Mouse (Mus musculus) heart, embryonic 12.5 days (tissue): ENCODE measurements around the gene Dennd1a. TPM values are rescaled to one million over a fixed set of nuclear protein-coding genes. Genes with fewer than 3 reads are reported as not detected.
"Not testable (repeated sequence)": the region's sequence is repeated elsewhere in the genome, so short reads cannot be mapped to it uniquely, and the experiment has no call there.

Experiments used
- ATAC-seq: fragments of 200-750 bp; cut with Nextera tagmentation; 2 replicates; pipeline ENCODE4 v1.8.0; 2017; ENCODE audit warnings: moderate TSS enrichment, moderate library complexity; ENCODE audit not compliant: insufficient number of reproducible peaks, low FRiP score
- H3K27ac ChIP-seq: fragments of 300-500 bp; sonication (generic); 2 replicates; pipeline ENCODE4 v1.5.1; 2016; ENCODE audit warnings: mild to moderate bottlenecking, moderate library complexity; ENCODE audit not compliant: poor library complexity, severe bottlenecking
- H3K27me3 ChIP-seq: fragments of 300-500 bp; sonication (generic); replicated peaks from 2 replicates; pipeline ENCODE4 v1.6.1; 2016; ENCODE audit warnings: mild to moderate bottlenecking, moderate library complexity
- H3K36me3 ChIP-seq: fragments of 300-500 bp; sonication (generic); 2 replicates; pipeline ENCODE4 v1.6.1; 2016; ENCODE audit warnings: mild to moderate bottlenecking, moderate library complexity
- H3K4me1 ChIP-seq: fragments of 300-500 bp; sonication (generic); replicated peaks from 2 replicates; pipeline ENCODE4 v1.6.1; 2016; ENCODE audit warnings: mild to moderate bottlenecking
- H3K4me2 ChIP-seq: fragments of 300-500 bp; sonication (generic); 2 replicates; pipeline ENCODE4 v1.6.1; 2016; ENCODE audit warnings: mild to moderate bottlenecking, moderate library complexity
- H3K4me3 ChIP-seq: fragments of 300-500 bp; sonication (generic); 2 replicates; pipeline ENCODE4 v1.5.1; 2016; ENCODE audit warnings: mild to moderate bottlenecking
- H3K9ac ChIP-seq: fragments of 300-500 bp; sonication (generic); 2 replicates; pipeline ENCODE4 v1.6.1; 2016; ENCODE audit warnings: mild to moderate bottlenecking, moderate library complexity
- H3K9me3 ChIP-seq: fragments of 300-500 bp; sonication (generic); replicated peaks from 2 replicates; pipeline ENCODE4 v1.6.1; 2016; ENCODE audit warnings: mild to moderate bottlenecking, moderate library complexity
- WGBS: fragments of 180-500 bp; shearing (Covaris S2); methylation state at CpG from one replicate; pipeline ENCODE4 v1.1.7; 2016; 5-methylcytosine and 5-hydroxymethylcytosine counted together
- polyA plus RNA-seq: library from polyadenylated mRNA; unstranded; fragments of >200 nt; fragmentation: Nextera tagmentation; extraction: Ambion mirVana; gene quantifications from 2 replicates; pipeline ENCODE4 v1.2.1, GENCODE M21; 2016

The Dennd1a gene
- polyA plus RNA-seq, 1 experiment from 2014 or later = 15.8 TPM

DNA sequence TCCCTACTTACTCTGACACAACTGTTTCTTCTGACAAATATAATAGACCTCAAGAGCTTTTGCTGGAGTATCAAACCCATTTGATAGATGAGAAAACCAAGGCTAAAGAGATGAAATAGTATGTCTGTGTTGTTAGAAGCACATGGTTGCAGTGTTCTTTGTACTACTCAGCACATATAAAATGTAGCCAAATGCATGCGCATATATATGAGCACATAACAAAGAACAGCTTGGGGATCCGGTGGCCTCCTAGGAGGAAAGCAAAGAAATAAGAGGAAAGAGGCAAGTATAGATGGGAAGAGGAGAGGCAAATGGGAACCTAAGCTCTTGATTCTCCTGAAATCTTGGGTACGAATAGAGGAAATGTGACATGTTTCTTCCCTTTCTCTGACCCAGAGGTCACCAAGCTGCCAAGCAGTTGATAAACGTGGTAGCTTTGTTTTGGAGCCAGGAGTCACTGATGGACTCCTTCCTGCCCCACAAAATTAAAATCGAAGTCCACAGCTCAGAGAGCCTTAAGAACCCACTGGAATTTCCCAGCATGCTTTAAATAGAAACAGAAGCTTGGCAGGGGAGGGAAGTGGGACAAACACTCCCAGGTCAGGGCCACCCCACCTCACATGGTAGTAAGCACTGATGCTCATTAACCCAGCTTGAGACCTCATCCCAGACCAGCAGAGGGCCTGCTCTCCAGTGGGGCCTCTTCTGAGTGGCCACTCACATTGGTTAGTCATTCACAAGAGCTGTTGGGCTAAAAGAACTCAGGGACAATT, 317.3 kb downstream of the Dennd1a start:
- Histone ChIP-seq H3K27me3 (no peaks in the 10 kb centered on the region), H3K4me3 (no peak overlapping the region), H3K36me3 (no peaks in the 10 kb centered on the region), H3K27ac (no peak overlapping the region), H3K9me3 (no peaks in the 10 kb centered on the region), H3K4me1 (peaks cover 7% of the 10 kb centered on the region), H3K4me2 (no peak overlapping the region), H3K9ac (no peak overlapping the region)
- WGBS = 52% methylated on average over 5 of the region's 5 CpGs
- ATAC-seq = no peak

DNA sequence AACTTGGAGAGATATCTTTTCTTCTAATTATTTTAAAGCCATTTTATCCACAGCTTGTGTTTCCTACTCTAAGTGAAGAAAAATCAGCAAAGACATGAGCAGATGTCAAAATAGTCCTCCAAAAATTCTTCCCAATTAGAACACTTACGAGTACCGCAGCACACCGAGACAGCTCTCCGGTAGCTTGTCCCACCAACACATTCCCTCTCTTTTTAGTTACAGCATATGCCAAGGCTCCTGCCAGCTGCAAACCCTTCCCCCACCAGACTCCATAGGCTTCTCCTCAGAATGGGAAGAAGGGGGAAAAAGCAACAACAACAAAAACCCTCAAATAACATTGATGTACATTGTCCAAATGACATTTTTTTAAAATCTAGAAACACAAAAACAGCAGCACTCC, 322.7 kb downstream of the Dennd1a start:
- H3K4me2 ChIP-seq = no peak overlapping the region

DNA sequence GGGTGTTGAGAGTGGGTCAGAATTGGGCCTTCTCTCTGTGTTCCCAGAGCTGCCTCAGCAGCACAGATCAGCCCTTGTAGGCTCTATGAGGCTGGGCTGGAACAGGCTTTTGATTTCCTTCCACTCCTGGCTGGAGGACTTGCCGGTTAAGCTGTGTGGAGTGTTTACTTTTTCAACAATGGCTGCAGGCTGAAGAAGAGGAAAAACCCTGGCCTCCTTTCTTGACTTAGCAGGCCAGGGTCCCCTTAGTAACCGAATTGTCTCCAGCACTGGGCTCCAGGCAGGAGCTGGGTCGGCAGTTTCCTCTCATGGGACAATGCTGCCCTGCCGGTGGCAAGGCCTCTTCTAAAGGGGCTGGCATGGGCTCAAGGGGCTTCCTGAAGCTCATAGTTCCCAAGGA, 323.8 kb downstream of the Dennd1a start:
- no peak overlapping the region for H3K9ac ChIP-seq
- no peak for ATAC-seq
- peaks cover 10% of the 10 kb centered on the region; the same call in 1 of the 2 replicates for H3K4me1 ChIP-seq
- H3K27me3 ChIP-seq = no peaks in the 10 kb centered on the region
- H3K9me3 ChIP-seq = no peaks in the 10 kb centered on the region
- no peak overlapping the region for H3K4me2 ChIP-seq
- peak overlapping the region; percentile 40; the same call in 1 of the 2 replicates for H3K27ac ChIP-seq
- 53% methylated on average over 4 of the region's 4 CpGs for WGBS
- H3K4me3 ChIP-seq = no peak overlapping the region
- H3K36me3 ChIP-seq = 0 out of 2 replicates have a peak, but pooled peaks cover 5% of the 10 kb centered on the region

More for the DNA sequence above, 322.7 kb downstream of the Dennd1a start:
- Histone ChIP-seq H3K9ac (no peak overlapping the region), H3K27ac (no peak overlapping the region), H3K9me3 (no peaks in the 10 kb centered on the region), H3K4me3 (no peak overlapping the region), H3K4me1 (peaks cover 10% of the 10 kb centered on the region; the same call in 1 of the 2 replicates), H3K36me3 (0 out of 2 replicates have a peak, but pooled peaks cover 5% of the 10 kb centered on the region), H3K27me3 (no peaks in the 10 kb centered on the region)
- no peak for ATAC-seq
- WGBS = 90% methylated on average over 4 of the region's 4 CpGs

DNA sequence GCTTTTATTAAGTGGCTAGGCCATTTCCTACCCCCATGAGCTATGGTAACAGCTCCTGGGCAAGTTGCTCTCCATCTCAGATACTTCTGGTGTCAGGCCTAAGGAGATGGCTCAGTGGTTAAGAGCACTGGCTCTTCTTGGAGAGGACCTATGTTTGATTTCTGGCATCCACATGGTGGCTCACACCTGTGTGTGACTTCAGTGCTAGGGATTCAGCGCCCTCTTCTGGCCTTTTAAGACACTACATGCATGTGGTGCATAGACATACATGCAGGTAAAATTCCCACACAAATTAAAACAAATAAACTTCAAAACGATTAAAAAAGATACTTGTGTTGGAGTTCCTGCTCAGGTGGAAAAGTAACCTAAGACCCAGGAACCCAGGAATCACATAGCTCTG, 338.8 kb downstream of the Dennd1a start:
- H3K9me3 ChIP-seq = no peaks in the 10 kb centered on the region
- no peak overlapping the region for H3K27ac ChIP-seq
- H3K4me2 ChIP-seq = no peak overlapping the region
- 20% methylated on average over 2 of the region's 2 CpGs for WGBS
- no peak overlapping the region for H3K9ac ChIP-seq
- H3K36me3 ChIP-seq = no peaks in the 10 kb centered on the region
- H3K27me3 ChIP-seq = no peaks in the 10 kb centered on the region
- no peak overlapping the region for H3K4me3 ChIP-seq
- H3K4me1 ChIP-seq = no peaks in the 10 kb centered on the region
- ATAC-seq = no peak

DNA sequence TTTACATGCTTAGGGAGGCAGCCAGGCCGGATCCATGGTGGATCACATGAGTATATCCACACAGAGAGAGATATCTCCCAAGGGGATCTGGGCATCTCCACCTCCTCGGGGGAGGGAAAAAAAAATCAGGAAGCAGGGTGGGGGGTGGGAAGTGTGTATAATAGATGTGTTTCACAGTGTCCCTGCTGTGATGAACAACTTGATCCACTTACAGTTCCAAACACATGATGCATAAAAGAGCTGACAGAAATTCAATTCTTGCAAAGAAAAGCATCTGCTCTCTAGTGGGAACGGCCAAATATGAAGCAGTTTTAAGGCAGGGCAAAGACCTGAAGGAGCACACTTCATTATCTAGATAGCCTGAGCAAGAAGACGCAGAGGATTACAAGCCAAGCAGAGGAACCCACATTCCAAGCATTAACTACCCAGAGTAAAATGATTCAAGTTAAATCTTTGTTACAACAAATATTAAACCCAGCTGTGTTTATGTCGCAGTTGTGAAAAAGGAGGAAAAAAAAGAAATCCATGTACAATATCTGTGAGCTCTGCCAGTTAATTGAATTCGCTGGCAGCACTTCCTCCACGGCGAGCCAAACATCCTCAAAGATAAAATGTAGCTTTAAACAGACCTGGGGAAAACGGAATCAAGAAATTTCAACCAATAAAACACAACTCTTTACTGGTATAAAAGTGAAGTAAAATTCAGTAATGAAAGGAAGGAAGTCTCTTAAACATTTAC, 341.4 kb downstream of the Dennd1a start:
- Histone ChIP-seq H3K4me3 (no peak overlapping the region), H3K27me3 (no peaks in the 10 kb centered on the region), H3K9ac (no peak overlapping the region), H3K4me2 (no peak overlapping the region), H3K9me3 (no peaks in the 10 kb centered on the region), H3K27ac (no peak overlapping the region), H3K36me3 (no peaks in the 10 kb centered on the region), H3K4me1 (no peaks in the 10 kb centered on the region)
- no peak for ATAC-seq
- 54% methylated on average over 9 of the region's 9 CpGs for WGBS

DNA sequence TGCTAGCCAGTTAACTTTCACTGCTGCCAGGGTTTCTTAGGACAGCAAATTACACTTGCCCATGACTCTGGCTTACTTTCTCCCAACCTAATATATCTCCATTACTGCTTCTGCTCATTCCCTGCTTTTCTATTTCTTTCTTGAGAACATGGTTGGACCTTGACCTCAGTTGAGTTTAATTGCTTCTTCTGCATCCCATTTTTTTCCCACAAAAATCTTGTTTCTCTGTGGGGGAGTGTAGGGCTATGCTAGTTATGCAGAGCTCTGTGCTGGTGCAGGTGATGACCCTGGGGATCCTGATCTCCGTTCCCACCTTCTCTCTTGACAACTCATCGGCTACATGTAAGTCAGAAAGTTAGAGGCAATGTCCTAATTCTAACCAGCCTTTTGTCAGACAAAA, 344.3 kb downstream of the Dennd1a start:
- WGBS = 79% methylated on average over 2 of the region's 2 CpGs
- no peak overlapping the region for H3K4me3 ChIP-seq
- H3K9me3 ChIP-seq = no peaks in the 10 kb centered on the region
- ATAC-seq = no peak
- H3K36me3 ChIP-seq = no peaks in the 10 kb centered on the region
- H3K9ac ChIP-seq = no peak overlapping the region
- H3K27ac ChIP-seq = no peak overlapping the region
- H3K4me1 ChIP-seq = no peaks in the 10 kb centered on the region
- no peak overlapping the region for H3K4me2 ChIP-seq
- no peaks in the 10 kb centered on the region for H3K27me3 ChIP-seq

- Histone ChIP-seq H3K27ac (no peak overlapping the region), H3K4me1 (no peaks in the 10 kb centered on the region), H3K4me2 (no peak overlapping the region), H3K9ac (no peak overlapping the region), H3K36me3 (no peaks in the 10 kb centered on the region), H3K4me3 (no peak overlapping the region), H3K9me3 (no peaks in the 10 kb centered on the region), H3K27me3 (no peaks in the 10 kb centered on the region)
- no peak for ATAC-seq
These were observed 345.4 kb downstream of the Dennd1a start for GRCm38 (mm10) chr2:37941741-37942140.

GRCm38 (mm10) chr2:37940845-37941361, 346.3 kb downstream of the Dennd1a start:
- H3K27me3 ChIP-seq = no peaks in the 10 kb centered on the region
- 85% methylated on average over 4 of the region's 4 CpGs for WGBS
- H3K9ac ChIP-seq = no peak overlapping the region
- peaks cover 6% of the 10 kb centered on the region; the same call in 1 of the 2 replicates for H3K36me3 ChIP-seq
- ATAC-seq = no peak
- H3K4me3 ChIP-seq = no peak overlapping the region
- no peak overlapping the region for H3K27ac ChIP-seq
- no peak overlapping the region for H3K4me2 ChIP-seq
- H3K4me1 ChIP-seq = no peaks in the 10 kb centered on the region
- no peaks in the 10 kb centered on the region for H3K9me3 ChIP-seq

DNA sequence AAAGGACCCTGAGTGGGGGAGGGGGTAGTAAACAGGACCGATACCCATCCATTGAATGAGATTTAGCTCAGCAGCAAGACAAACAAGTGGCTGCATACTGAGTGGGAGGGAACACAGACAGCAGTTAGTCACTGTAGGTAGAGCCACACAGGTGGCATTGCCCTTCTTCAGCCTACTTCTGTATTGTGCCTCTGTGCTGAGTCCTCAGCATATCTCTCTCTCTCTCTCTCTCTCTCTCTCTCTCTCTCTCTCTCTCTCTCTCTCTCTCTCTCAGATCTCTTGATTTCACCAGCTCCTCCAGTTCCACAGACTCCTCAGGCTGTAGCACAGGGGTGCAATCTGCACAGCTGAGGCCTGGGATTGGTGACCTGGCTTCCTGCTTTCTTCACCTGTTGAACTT, 347.2 kb downstream of the Dennd1a start:
- ATAC-seq = no peak
- H3K4me2 ChIP-seq = no peak overlapping the region
- no peak overlapping the region for H3K9ac ChIP-seq
- no peak overlapping the region for H3K27ac ChIP-seq
- H3K27me3 ChIP-seq = no peaks in the 10 kb centered on the region
- no peak overlapping the region for H3K4me3 ChIP-seq
- H3K4me1 ChIP-seq = no peaks in the 10 kb centered on the region
- peaks cover 6% of the 10 kb centered on the region; the same call in 1 of the 2 replicates for H3K36me3 ChIP-seq
- WGBS = 67% methylated on average over 1 of the region's 1 CpGs
- H3K9me3 ChIP-seq = no peaks in the 10 kb centered on the region

GRCm38 (mm10) chr2:37936922-37937321, 350.3 kb downstream of the Dennd1a start:
- H3K4me1 ChIP-seq, H3K9me3 ChIP-seq, H3K27me3 ChIP-seq, H3K36me3 ChIP-seq, H3K9ac ChIP-seq, H3K4me2 ChIP-seq, H3K4me3 ChIP-seq, H3K27ac ChIP-seq, ATAC-seq: not testable (repeated sequence)
- WGBS = 77% methylated on average over 4 of the region's 4 CpGs

GRCm38 (mm10) chr2:37932240-37932639, 354.9 kb downstream of the Dennd1a start:
- H3K9ac ChIP-seq = no peak overlapping the region
- no peaks in the 10 kb centered on the region for H3K4me1 ChIP-seq
- H3K27ac ChIP-seq = no peak overlapping the region
- WGBS = 86% methylated on average over 1 of the region's 1 CpGs
- H3K27me3 ChIP-seq = no peaks in the 10 kb centered on the region
- no peak overlapping the region for H3K4me3 ChIP-seq
- no peak overlapping the region for H3K4me2 ChIP-seq
- peaks cover 6% of the 10 kb centered on the region; the same call in 1 of the 2 replicates for H3K36me3 ChIP-seq
- ATAC-seq = no peak
- H3K9me3 ChIP-seq = no peaks in the 10 kb centered on the region
